Mouse (Mus musculus) spleen, adult 2 months (tissue): ENCODE data around the gene Tnfrsf23.

Source experiments
- CTCF ChIP-seq: fragments of 200-500 bp; IDR thresholded peaks from 2 replicates; pipeline ENCODE4 v1.5.1; 2011; ENCODE audit warnings: mild to moderate bottlenecking, inconsistent platforms; ENCODE audit not compliant: insufficient read depth, insufficient read length, insufficient replicate concordance; ENCODE audit errors: extremely low read depth
- POLR2A ChIP-seq: fragments of 200-500 bp; IDR thresholded peaks from 2 replicates; pipeline ENCODE4 v1.6.1; 2011; ENCODE audit warnings: low read depth, low read length, inconsistent platforms

GRCm38 (mm10) chr7:143696140-143696539 is 10.5 kb upstream of the Tnfrsf23 start:
- TF ChIP-seq CTCF (no peak), POLR2A (no peak)
